Mouse (Mus musculus) kidney, adult 2 months (tissue): ENCODE results near the gene Clpp.

Experiments
- CTCF ChIP-seq: fragments of 200-500 bp; conservative IDR thresholded peaks from 2 replicates; pipeline ENCODE4 v1.5.1; 2011; ENCODE audit warnings: low read depth, mild to moderate bottlenecking, control low read depth, low read length, moderate library complexity, mixed read lengths; ENCODE audit not compliant: insufficient read depth, insufficient read length
- POLR2A ChIP-seq: fragments of 200-500 bp; IDR thresholded peaks from one replicate; pipeline ENCODE4 v1.6.1; 2011; ENCODE audit warnings: low read depth, low read length, control low read depth

GRCm38 (mm10) chr17:57003994-57004393 is 13.9 kb downstream of the Clpp start:
- TF ChIP-seq POLR2A (no peak), CTCF (no peak)
